Mouse (Mus musculus) E14TG2a.4 (cell line): ENCODE results near the gene Ghrhr.

Experiments
- H3K27me3 ChIP-seq: 2 replicates; pipeline ENCODE4 v1.6.1; 2014; ENCODE audit warnings: low read length, control low read depth; ENCODE audit not compliant: insufficient read depth
- H3K36me3 ChIP-seq: 2 replicates; pipeline ENCODE4 v1.6.1; 2014; ENCODE audit warnings: low read length, control low read depth; ENCODE audit not compliant: insufficient read depth
- H3K4me1 ChIP-seq: replicated peaks from 2 replicates; pipeline ENCODE4 v1.6.1; 2014; ENCODE audit warnings: low read depth, low read length, control low read depth
- H3K4me3 ChIP-seq: replicated peaks from 2 replicates; pipeline ENCODE4 v1.5.1; 2014; ENCODE audit warnings: mild to moderate bottlenecking, low read length
- H3K9me3 ChIP-seq: 2 replicates; pipeline ENCODE4 v1.6.1; 2014; ENCODE audit warnings: low read length, control low read depth
- CTCF ChIP-seq: conservative IDR thresholded peaks from 2 replicates; pipeline ENCODE4 v1.5.1; 2014; ENCODE audit warnings: low read length
- NANOG ChIP-seq: IDR thresholded peaks from 2 replicates; pipeline ENCODE4 v1.6.1; 2014; ENCODE audit warnings: borderline replicate concordance, low read length, mixed read lengths
- POU5F1 ChIP-seq: IDR thresholded peaks from 2 replicates; pipeline ENCODE4 v1.6.1; 2014; ENCODE audit warnings: low read length, borderline replicate concordance

Gene Ghrhr

GRCm38 (mm10) chr6:55394854-55395253, 18.8 kb downstream of the Ghrhr start:
- no peaks in the 10 kb centered on the region for H3K9me3 ChIP-seq
- TF ChIP-seq POU5F1 (no peak), CTCF (no peak), NANOG (no peak)
- no peak overlapping the region for H3K4me3 ChIP-seq
- no peaks in the 10 kb centered on the region for H3K36me3 ChIP-seq
- H3K4me1 ChIP-seq = no peaks in the 10 kb centered on the region
- peaks cover 11% of the 10 kb centered on the region; the same call in 1 of the 2 replicates for H3K27me3 ChIP-seq

- H3K9me3 ChIP-seq = no peaks in the 10 kb centered on the region
- no peak overlapping the region for H3K4me3 ChIP-seq
- H3K36me3 ChIP-seq = no peaks in the 10 kb centered on the region
- TF ChIP-seq NANOG (no peak), POU5F1 (no peak), CTCF (no peak)
- no peaks in the 10 kb centered on the region for H3K4me1 ChIP-seq
- peaks cover 11% of the 10 kb centered on the region; the same call in 1 of the 2 replicates for H3K27me3 ChIP-seq
Measured at GRCm38 (mm10) chr6:55396176-55396575, 20.1 kb downstream of the Ghrhr start.

GRCm38 (mm10) chr6:55396622-55397041, 20.5 kb downstream of the Ghrhr start:
- Histone ChIP-seq H3K9me3 (no peaks in the 10 kb centered on the region), H3K4me3 (no peak overlapping the region)

GRCm38 (mm10) chr6:55398869-55399628, 23.0 kb downstream of the Ghrhr start:
- H3K36me3 ChIP-seq = no peaks in the 10 kb centered on the region

More at GRCm38 (mm10) chr6:55396622-55397041, 20.5 kb downstream of the Ghrhr start:
- H3K27me3 ChIP-seq = peaks cover 11% of the 10 kb centered on the region; the same call in 1 of the 2 replicates
- no peaks in the 10 kb centered on the region for H3K4me1 ChIP-seq
- no peak for TF ChIP-seq POU5F1
- no peak for TF ChIP-seq NANOG
- TF ChIP-seq CTCF = no peak
- H3K36me3 ChIP-seq = no peaks in the 10 kb centered on the region

GRCm38 (mm10) chr6:55399910-55400309, 23.8 kb downstream of the Ghrhr start:
- Histone ChIP-seq H3K4me1 (no peaks in the 10 kb centered on the region), H3K4me3 (no peak overlapping the region), H3K27me3 (peaks cover 15% of the 10 kb centered on the region; the same call in 1 of the 2 replicates), H3K9me3 (no peaks in the 10 kb centered on the region), H3K36me3 (no peaks in the 10 kb centered on the region)
- TF ChIP-seq NANOG = no peak
- TF ChIP-seq CTCF = no peak
- no peak for TF ChIP-seq POU5F1

More at GRCm38 (mm10) chr6:55398869-55399628, 23.0 kb downstream of the Ghrhr start:
- Histone ChIP-seq H3K27me3 (peaks cover 11% of the 10 kb centered on the region; the same call in 1 of the 2 replicates), H3K9me3 (no peaks in the 10 kb centered on the region), H3K4me1 (no peaks in the 10 kb centered on the region), H3K4me3 (no peak overlapping the region)
- TF ChIP-seq POU5F1 (no peak), CTCF (no peak), NANOG (no peak)

GRCm38 (mm10) chr6:55402041-55402776, 26.1 kb downstream of the Ghrhr start:
- H3K36me3 ChIP-seq = no peaks in the 10 kb centered on the region
- no peaks in the 10 kb centered on the region for H3K4me1 ChIP-seq
- TF ChIP-seq POU5F1 = no peak
- no peak for TF ChIP-seq CTCF
- no peak for TF ChIP-seq NANOG
- 0 out of 2 replicates have a peak, but pooled peaks cover 7% of the 10 kb centered on the region for H3K27me3 ChIP-seq
- H3K9me3 ChIP-seq = no peaks in the 10 kb centered on the region
- no peak overlapping the region for H3K4me3 ChIP-seq

- TF ChIP-seq CTCF (no peak), POU5F1 (no peak), NANOG (no peak)
- H3K4me3 ChIP-seq = no peak overlapping the region
- H3K36me3 ChIP-seq = no peaks in the 10 kb centered on the region
- H3K4me1 ChIP-seq = no peaks in the 10 kb centered on the region
- no peaks in the 10 kb centered on the region for H3K9me3 ChIP-seq
- 0 out of 2 replicates have a peak, but pooled peaks cover 4% of the 10 kb centered on the region for H3K27me3 ChIP-seq
Measured at GRCm38 (mm10) chr6:55403411-55404309, 27.6 kb downstream of the Ghrhr start.
